Mouse (Mus musculus): Measurements from ENCODE around the gene Usp48.

Gene Usp48

DNA sequence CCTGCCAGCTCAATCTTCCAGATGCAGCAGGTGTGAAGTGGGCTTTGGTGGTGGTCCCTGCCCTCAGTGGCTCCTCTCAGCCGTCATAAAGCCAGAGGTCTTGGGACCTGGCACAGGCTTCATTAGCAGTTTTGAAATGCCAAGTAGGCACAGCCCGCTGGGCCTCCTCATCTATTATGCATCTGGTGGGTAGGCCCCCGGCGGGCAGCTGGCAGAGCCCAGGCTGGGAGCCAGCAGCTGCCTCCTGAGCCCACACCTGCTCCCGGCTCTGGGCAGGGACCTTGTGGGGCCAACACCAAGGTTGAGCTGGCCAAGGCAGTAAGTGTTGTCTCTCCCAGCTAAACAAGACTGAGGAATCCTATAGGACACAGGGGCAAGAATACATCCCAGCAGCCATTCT is 92.7 kb downstream of the Usp48 start:
- DNase-seq (ENCODE audit: low spot score in 2 of 2), result no peak

DNA sequence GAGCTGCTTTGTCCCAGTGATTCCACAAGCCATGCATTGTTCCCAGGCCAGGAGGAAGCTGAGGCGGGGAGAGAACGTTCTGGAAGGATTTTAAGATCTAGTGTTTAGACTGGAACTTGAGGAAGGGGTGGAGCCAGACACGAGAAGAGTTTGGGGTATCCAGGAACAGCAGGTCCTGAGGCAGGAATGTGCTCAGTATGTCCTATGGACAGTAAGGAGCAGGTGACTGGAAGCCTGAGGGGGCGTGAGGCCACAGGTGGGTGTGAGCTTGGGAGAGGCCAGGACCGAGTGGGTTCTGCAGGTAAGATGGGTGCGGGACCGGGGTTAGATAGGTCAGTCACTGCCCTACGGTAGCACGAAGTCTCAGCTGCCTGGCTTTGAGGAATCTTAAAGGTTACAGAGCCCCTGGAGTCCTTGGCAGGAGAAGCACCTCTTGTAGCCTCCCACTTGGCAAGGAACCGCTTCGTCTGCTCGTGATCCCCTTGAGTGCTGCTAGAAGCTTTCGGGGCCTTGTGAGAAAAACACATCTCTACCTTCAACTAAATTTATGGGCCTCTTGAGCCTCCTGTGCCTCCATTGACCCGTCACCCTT is 93.8 kb downstream of the Usp48 start:
- no peak for DNase-seq (ENCODE audit: low spot score in 2 of 2)

DNA sequence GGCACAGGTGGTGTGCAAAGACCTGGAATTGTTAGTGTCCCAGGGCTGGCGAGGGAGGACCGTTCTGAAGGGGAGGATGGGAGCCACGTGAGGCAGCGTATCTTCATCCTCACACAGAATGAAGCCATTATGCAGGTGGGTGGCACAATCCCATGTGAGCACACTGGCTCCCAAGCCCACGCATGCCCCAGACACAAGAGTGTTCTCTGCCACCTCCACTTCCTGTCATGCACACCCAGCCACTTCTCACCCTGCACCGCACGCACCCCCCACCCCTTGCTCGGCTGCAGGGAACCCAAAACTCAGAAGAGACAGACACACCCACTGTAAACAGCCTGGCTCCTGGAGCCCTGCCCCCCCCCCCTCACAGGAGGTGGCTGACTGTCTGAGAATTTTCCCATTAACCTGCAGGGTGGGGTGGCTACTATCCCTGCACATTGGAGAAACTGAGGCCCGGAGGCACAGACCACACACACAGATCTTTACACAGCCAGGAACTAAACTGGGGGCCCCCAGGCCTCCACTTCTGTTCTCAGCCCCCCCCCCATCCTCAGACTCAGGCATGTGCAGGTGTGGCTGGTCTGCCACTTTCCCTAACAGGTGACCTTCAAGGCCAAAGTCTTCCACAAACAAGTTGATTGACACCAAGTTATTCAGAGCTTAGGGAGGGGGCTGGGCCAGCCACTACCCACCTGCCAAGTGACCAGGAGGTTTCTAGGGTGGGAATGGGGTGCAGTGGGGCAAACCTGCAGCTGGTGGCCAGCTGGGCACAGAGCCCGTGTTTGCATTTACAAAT is 98.8 kb downstream of the Usp48 start:
- no peak for DNase-seq (ENCODE audit: low spot score in 2 of 2)

DNA sequence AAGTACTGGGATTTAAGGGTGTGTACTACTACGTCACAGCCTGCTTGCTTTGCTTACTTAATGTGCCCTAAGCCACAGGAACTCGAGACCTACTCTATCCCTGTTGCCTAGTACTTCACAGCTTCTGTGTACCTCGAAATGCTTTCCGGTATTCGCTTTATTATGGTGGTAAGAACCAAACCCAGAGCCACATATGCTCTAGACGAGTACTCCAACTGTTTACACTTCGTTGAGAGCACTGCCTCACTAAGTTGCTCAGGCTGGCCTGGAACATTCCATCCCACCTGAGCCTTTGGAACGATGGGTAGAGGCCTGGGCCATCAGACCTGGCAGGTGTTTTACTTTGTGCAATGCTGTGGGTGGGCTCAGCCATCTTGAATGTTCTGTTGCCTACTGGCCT is 101.7 kb downstream of the Usp48 start:
- DNase-seq (ENCODE audit: low spot score in 2 of 2), result no peak

DNA sequence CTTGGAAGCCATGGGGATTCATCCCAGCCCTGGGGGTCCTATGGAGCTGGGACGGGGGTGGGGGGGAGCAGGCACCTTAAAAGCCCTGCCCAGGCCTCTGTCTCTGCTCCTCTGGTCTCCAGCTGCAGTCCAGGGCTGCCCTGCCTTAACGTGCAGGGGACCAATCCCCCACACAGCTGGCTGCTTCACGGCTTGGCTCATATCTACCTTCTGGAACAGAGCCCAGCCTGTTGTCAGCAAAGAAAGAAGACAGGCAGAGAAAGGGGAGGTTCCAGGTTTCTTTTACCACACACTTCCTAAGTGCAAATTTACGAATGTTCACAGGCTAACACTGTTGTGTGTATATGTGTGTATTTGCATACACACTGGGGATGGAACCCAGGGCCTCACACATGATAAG is 102.3 kb downstream of the Usp48 start:
- no peak for DNase-seq (ENCODE audit: low spot score in 2 of 2)

DNA sequence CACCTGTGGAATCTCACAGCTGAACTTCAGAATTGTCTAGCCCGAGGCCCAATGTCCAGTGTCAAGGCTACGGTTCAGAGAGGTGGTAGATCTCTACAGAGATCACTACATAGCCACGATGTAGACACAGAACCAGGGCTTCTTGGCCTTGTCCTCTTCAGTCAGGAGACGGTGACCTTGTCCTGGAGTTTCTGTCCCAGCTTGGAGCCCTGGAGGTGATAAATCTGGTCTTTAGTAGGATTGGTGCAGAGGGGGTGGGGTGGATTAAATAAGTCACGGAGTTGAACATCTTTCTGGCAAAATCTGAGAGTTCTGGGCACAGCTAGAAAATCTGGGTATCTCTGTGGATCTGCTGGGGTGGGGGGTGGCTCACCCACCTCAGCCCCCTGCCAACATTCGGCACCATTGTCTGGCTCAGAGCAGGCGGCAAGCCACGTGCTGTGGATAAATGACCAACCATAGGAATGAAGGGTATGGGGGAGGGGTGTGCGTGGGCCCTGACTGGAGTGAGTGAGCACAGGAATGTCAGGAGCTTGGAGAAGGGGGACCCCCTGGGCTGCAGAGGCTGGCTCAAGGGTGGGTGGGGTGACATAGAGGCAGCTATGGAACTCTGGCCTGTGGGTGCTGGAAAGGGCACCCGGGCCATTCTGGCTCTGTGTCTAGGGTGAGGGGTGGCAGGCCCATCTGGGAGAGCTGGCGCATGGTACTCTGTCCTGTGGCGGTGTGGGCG is 103.8 kb downstream of the Usp48 start:
- DNase-seq (ENCODE audit: low spot score in 2 of 2), result no peak

DNA sequence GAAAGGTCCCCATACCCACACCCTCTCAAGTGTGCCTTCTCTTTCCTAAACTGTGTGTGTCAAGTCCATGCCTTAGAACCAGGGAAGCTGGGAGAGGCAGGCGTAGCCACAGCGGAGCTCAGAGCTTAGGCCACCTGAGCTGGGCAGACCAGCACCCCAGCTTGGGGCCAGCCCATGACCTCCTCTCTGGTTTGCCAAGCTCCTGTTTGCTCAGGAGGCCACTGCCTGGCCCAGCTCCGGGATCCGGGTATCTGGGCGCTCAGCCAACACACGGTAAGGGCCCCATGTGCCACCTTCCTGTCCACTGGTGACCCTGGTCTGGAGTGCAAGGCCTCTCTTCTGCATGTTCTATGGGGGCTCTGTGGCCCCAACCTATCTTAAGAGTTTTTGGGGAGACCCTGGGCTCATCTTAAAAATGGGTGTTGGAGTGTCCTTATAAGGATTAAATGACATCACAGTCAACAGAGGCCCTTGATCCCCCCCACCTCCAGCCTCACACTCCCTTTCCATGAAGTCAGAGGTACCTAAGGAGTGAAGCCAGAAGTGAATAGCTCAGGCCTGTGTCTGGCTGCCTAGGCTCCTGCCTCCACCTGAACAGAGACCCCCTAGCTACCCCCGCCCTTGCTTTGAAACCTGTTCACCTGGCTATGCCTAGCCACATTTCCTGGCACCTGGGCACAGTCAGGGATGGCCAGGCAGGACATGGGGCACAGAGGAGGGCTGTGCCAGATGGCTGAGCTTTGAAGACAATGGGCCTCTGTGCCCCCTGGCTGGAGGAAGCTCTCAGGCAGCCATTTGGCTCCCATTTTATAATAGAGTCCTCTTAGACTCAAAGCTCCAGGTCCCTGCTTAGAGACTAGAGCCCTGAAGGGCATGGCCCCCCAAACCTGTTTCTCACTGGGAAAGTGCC is 104.8 kb downstream of the Usp48 start:
- no peak for DNase-seq (ENCODE audit: low spot score in 2 of 2)

DNA sequence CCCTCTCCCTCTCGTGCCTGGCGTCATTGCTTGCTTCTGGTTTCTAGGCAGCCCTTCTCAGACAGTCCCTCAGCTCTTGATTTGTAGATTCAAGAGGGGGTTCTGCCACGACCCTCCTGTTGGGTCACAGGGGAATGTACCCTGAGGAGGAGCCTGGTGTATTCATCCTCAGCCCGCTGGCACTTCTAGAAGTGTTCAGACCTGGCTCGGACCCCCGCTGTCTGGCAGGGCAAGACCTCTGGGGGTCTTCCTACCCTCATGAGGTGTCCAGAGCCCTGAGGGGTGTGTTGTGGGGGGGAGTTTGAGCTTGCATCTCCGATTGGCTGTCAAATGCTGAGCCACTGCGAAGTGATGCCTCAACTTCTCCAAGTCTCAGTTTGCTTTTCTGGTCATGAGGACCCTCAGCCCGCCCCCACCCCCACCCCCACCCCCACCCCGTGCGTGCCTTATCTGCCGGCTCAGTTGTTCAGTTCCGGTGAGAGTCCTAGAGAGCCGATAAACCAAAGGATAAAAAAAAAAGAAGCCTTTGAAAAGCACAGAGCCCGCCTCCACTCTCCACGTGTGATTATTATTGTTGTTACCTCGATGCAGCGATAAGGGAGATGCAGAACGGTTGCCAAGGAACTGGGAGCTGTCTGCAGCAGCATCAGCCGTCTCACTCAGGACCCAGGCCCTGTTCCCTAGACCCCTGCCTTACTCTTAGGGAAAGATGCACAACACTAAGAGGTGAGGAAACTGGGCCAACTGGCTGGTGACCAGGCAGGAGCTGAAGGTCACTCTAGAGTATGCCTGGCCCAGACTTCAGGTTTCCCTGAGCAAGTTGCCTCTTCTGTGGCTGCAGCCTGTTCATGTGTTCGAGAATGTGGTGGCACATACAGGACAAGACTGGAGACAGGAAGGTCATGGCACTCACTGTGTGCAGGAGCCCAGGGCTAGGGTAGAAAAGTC is 106.0 kb downstream of the Usp48 start:
- no peak for DNase-seq (ENCODE audit: low spot score in 2 of 2)

DNA sequence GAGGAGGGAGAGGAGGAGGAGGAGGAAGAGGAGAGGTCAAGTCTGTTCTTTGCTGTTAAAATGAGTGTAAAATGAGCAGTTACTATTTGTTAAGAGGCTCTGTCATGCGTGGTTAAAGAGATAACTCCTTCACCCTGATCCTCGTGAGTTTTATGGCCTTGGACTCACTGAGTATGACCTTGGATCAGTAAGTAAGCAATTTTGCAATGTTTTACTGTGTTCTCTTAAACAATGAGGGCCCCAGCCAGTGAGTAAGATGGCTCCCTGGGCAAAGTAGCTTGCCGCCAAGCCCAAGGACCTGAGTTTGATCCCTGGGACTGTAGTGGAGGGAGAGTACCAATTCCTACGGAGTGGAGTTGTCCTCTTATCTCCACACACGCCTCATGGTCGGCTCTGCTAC is 107.4 kb downstream of the Usp48 start:
- DNase-seq (ENCODE audit: low spot score in 2 of 2), result no peak

DNA sequence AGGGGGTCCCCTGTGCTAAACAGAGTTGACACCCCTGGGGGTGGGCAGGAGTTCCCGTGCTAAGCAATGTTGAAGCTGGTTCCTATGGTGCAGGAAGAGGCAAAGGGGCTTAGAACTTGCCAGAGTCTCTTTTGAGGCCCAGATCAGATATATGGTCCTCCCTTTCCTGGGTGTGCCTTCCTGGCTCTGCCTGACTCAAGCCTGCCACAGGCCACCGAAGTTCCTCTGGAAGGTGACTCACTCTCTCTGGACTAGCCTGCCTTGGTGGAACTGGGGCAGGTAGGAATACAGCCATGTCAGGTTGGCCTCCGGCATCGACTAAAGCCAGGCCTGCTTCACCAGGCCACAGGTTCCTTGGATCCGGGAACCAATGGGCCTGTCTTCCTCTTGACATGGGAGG is 109.5 kb downstream of the Usp48 start:
- no peak for DNase-seq (ENCODE audit: low spot score in 2 of 2)

DNA sequence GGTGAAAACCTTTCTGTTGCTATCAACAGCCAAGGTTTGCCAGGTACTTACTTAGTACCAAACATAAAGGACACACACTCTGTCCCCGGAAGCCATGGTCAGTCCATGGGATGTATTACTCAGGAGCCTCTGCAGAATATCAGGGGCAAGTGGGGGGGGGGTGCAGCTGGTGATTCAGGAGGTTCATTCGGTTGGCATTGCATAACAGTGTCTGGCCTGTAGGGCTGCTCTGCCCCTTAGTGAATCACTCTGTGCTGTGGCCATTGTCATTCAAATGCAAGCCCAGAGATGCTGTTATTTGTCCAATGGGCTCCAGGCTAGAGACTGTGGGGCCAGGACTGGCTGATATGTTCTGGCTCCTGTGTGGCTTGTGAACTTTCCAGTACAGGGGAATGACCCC is 111.0 kb downstream of the Usp48 start:
- no peak for DNase-seq (ENCODE audit: low spot score in 2 of 2)

DNA sequence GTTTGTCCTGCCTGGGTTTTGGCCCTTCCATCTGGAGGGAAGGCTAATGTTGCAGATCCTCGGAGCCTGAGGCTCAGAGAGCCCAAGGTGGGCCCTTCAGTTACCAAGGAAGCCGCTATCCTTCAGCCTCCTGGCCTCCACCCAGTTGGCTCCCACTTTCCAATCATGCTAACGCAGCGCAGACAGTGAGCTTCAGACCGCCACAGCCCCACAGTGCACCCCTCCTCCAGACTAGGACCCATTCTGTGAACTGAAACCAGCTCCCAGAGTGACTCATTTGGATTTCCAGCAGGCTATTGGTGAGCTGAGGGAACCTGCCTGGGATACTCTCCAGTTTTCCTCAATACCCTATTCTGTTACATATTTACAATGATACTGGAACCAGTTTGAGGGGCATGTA is 111.8 kb downstream of the Usp48 start:
- no peak for DNase-seq (ENCODE audit: low spot score in 2 of 2)

DNA sequence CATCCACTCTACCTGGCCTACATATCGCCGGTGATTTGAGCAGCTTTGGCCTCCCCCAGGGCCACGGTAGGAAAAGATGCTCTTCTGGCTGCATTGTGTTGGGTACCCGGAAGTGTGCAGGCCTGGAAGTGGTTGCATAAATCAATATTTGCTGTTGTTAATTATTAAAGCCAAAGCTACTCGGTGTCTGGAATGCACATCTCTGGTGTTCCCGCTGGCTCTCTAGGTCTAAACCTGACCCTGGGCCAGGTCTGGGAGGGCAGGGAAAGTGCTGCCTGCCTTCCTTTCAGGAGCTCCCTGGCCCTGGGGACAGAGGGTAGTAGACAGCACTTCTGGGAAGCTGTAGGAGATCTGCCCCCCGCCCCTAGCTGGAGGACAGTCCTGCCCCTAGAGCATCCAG is 113.0 kb downstream of the Usp48 start:
- no peak for DNase-seq (ENCODE audit: low spot score in 2 of 2)

DNA sequence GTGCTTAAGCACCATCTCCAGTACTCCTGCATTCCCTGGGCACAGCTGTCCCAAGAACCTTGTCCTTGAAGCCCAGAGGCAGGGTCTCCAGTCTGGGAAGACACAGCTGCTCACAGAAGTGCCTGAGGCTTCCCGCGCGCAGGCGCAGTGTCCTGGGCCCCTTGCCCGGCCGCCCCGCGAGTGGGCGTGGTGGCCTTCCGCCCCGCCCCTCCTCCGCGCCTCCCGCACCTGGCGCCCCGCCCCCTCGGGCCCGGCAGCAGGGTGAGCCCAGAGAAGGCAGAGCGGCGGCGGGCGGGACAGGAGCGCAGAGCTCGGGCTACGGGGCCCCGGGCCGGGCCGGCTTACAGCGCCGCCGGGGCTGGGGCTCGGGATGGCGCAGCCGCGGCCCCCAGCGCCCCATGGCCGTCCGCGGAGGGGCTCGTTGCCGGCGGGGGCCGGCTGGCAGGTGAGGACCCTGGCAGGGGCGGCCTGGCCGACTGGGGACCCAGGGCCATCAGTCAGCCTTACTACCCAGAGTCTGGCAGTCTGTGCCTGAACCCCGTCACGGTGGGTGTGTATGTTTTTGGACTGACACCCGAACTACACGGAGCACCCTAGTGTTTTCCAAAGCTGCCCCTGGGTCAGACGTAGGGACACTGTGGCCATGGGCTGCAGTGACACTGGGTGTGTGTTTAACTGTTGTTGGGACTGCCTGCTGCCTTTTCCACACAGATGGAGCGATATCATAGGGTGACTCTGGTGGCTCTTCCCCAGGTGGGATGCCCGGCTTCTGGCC is 113.8 kb downstream of the Usp48 start:
- DNase-seq (ENCODE audit: low spot score in 2 of 2), result peak; percentile 82 to 83
